Mouse (Mus musculus) hematopoietic stem cell, adult 5-6 weeks (primary cell): ENCODE results near the gene Homer3. TPM values are rescaled to one million over a fixed set of nuclear protein-coding genes. Genes with fewer than 3 reads are reported as not detected.

Source experiments
- ATAC-seq, 2 experiments: fragments of 125-278 bp in 1 of 2; replicated peaks in 1 of 2; 2 replicates each; pipeline ENCODE4 v1.8.0; 2016 to 2017; ENCODE audit warnings: inconsistent platforms in 2 of 2, mild to moderate bottlenecking in 2 of 2, moderate number of reproducible peaks in 2 of 2, low read depth in 1 of 2, moderate TSS enrichment in 1 of 2; ENCODE audit not compliant: low FRiP score in 2 of 2, poor library complexity in 2 of 2, severe bottlenecking in 2 of 2, insufficient read depth in 1 of 2, low TSS enrichment in 1 of 2
- total RNA-seq: library from RNA; stranded (forward); fragments of 172-1452, 232-1000 nt; gene quantifications from 2 replicates; pipeline ENCODE4 v1.2.3, GENCODE M21; 2017

The Homer3 gene
- total RNA-seq, 1 experiment from 2014 or later = 38.2 TPM

GRCm38 (mm10) chr8:70278175-70278574 lies 4.5 kb upstream of the Homer3 start:
- no peak for ATAC-seq

- ATAC-seq = no peak
These were observed 3.4 kb upstream of the Homer3 start for GRCm38 (mm10) chr8:70279266-70279665.

- ATAC-seq = no peak
These were observed 1.6 kb upstream of the Homer3 start for GRCm38 (mm10) chr8:70281001-70281400.

GRCm38 (mm10) chr8:70283136-70284077 lies 780 bp downstream of the Homer3 start:
- no peak for ATAC-seq

GRCm38 (mm10) chr8:70284421-70284820 lies 1.8 kb downstream of the Homer3 start:
- ATAC-seq = no peak

GRCm38 (mm10) chr8:70285304-70285703 lies 2.7 kb downstream of the Homer3 start:
- ATAC-seq = no peak

- no peak for ATAC-seq
These were observed 4.1 kb downstream of the Homer3 start for GRCm38 (mm10) chr8:70286737-70287136.

GRCm38 (mm10) chr8:70293988-70294405 lies 11.4 kb downstream of the Homer3 start:
- no peak for ATAC-seq

GRCm38 (mm10) chr8:70300881-70301280 lies 18.3 kb downstream of the Homer3 start:
- ATAC-seq = no peak

- peak; percentile 87 to 93 for ATAC-seq
These were observed 19.8 kb downstream of the Homer3 start, which contains the start of the genes Ddx49 and Cope for GRCm38 (mm10) chr8:70302358-70302890. Gene Ddx49 (minus strand): TSS chr8:70302489. Gene Cope (plus strand): TSS chr8:70302518.

GRCm38 (mm10) chr8:70302901-70303300 lies 20.3 kb downstream of the Homer3 start:
- ATAC-seq = no peak

- ATAC-seq = 0 out of 4 replicates have a peak, but pooled peaks of 1 of the 2 experiments have one; percentile 45
These were observed 26.7 kb downstream of the Homer3 start for GRCm38 (mm10) chr8:70309311-70309710.

GRCm38 (mm10) chr8:70313399-70313798 lies 30.8 kb downstream of the Homer3 start:
- ATAC-seq = no peak

- peak; percentile 19 to 23; a peak in 1 of 4 replicates for ATAC-seq
These were observed 33.2 kb downstream of the Homer3 start, which contains the start of gene Cers1 for GRCm38 (mm10) chr8:70315624-70316510. Gene Cers1 (plus strand): TSS chr8:70315775.

GRCm38 (mm10) chr8:70316511-70317504 lies 34.2 kb downstream of the Homer3 start:
- ATAC-seq = peak; percentile 17 to 22; a peak in 1 of 4 replicates

GRCm38 (mm10) chr8:70317872-70318271 lies 35.2 kb downstream of the Homer3 start:
- no peak for ATAC-seq
